Mouse (Mus musculus) testis, adult 10 weeks (tissue): ENCODE results near the gene Gdap2. TPM values are rescaled to one million over a fixed set of nuclear protein-coding genes. Genes with fewer than 3 reads are reported as not detected.

ENCODE experiments used
- polyA plus RNA-seq: library from polyadenylated mRNA; stranded (reverse); fragments of 350-450 nt; fragmentation: Illumina TruSeq; extraction: RNeasy Lipid Tissue Mini Kit (QIAGEN cat#74804); gene quantifications from one replicate; pipeline ENCODE4 v1.2.3, GENCODE M21; 2014; ENCODE audit warnings: low read depth, low replicate concordance

Gdap2 gene
- 46.3 TPM for polyA plus RNA-seq

GRCm38 (mm10) chr3:100162315-100163105 is at the start of gene Gdap2, which contains the start of gene Wdr3:
Gene Gdap2, plus strand, starts transcription at chr3:100162381.
Gene Wdr3, minus strand, starts transcription at chr3:100162407.

Other genes with a start within 250 kb of the Gdap2 start
- gene Wdr3, start within 50 bp of the Gdap2 start, polyA plus RNA-seq = 11.7 TPM